Mouse (Mus musculus): ENCODE measurements around the gene Tas2r119.

DNA sequence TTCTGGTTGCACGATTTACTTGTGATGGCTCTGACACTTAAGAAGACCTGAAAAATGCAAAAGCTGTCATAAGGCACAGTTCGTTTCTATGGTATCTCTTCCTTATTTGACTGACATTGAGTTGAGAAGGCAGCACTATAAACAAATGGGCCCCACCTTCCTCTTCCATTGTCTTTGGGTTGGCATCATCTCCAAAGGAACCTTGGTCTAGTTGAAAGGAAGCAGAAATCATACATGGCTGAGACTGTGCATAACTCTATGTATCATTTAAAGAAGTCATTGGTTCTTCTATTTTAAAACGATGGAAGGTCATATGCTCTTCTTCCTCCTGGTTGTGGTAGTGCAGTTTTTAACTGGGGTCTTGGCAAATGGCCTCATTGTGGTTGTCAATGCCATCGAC is at the start of gene Tas2r119:
- TF ChIP-seq CTCF (IDR thresholded peaks at IDR 0.05; ENCODE audit: borderline replicate concordance, insufficient read depth, low read depth, low read length): no peak
- TF ChIP-seq POLR2A (IDR thresholded peaks at IDR 0.05; ENCODE audit: borderline replicate concordance, insufficient read depth, low read length): no peak

All from cerebellum, adult 2 months (tissue).